Mouse (Mus musculus) ES-Bruce4 (cell line): ENCODE measurements around the gene Atp1b2.

Source experiments
- CTCF ChIP-seq: IDR thresholded peaks from one replicate; pipeline ENCODE4 v1.8.1; 2011; ENCODE audit warnings: low read depth, low read length
- EP300 ChIP-seq: IDR thresholded peaks from 2 replicates; pipeline ENCODE4 v1.6.1; 2011; ENCODE audit warnings: low read depth, low read length; ENCODE audit not compliant: insufficient read depth

DNA sequence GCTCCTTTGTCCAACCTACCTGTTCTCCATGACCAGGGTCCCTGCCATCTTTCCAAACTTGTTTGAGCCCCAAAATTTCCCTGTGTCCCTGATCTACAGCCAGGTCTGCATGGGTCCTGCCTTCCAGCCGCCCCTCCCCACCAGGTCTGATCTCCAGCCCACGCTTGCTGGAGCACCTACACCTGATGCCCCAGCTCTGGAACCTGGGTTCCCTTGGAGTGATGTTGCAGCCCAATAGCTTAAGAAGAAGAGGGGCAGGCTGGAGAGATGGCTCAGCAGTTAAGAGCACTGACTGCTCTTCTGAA is 701 bp upstream of the Atp1b2 start:
- TF ChIP-seq CTCF (no peak), EP300 (no peak)
